Mouse (Mus musculus) inflammation-experienced regulatory T-cells (primary cell): ENCODE measurements around the gene Olfr344. TPM values are rescaled to one million over a fixed set of nuclear protein-coding genes. Genes with fewer than 3 reads are reported as not detected.

ENCODE experiments used
- polyA plus RNA-seq, 2 experiments: library from polyadenylated mRNA; unstranded; fragments of 100-300 nt; shearing (Covaris generic); gene quantifications; one replicate each; pipeline ENCODE4 v1.2.1; 2017

Gene Olfr344
- under 1 TPM; 0.07 to 0.27 TPM for polyA plus RNA-seq

GRCm38 (mm10) chr2:36566362-36566761, at the start of gene Olfr344:
Olfr344 (plus strand) TSS chr2:36566662.

GRCm38 (mm10) chr2:36524698-36525097, 41.8 kb upstream of the Olfr344 start, which contains the start of gene Olfr342:
Olfr342 (plus strand) TSS chr2:36524998.

Other genes with a start within 250 kb of the Olfr344 start
- gene Olfr338, start 193.1 kb upstream of the Olfr344 start, polyA plus RNA-seq = under 1 TPM; 0.17 to 0.27 TPM
- under 1 TPM in 1 of 2 experiments, not detected in 1; 0.56 TPM for gene Olfr339, start 147.7 kb upstream of the Olfr344 start, polyA plus RNA-seq
- under 1 TPM in 1 of 2 experiments, not detected in 1; 0.17 TPM for gene Olfr340, start 114.1 kb upstream of the Olfr344 start, polyA plus RNA-seq
- under 1 TPM; 0.13 to 0.41 TPM for gene Olfr341, start 84.2 kb upstream of the Olfr344 start, polyA plus RNA-seq
- gene Olfr342, start 41.7 kb upstream of the Olfr344 start, polyA plus RNA-seq = not detected
- 1 to 10 TPM in 1 of 2 experiments, not detected in 1; 1.7 TPM for gene Olfr345, start 73.4 kb downstream of the Olfr344 start, polyA plus RNA-seq
- gene Olfr346, start 119.1 kb downstream of the Olfr344 start, polyA plus RNA-seq = under 1 TPM; 0.20 TPM
- gene Olfr347, start 165.2 kb downstream of the Olfr344 start, polyA plus RNA-seq = not detected
- not detected for gene Olfr348, start 217.6 kb downstream of the Olfr344 start, polyA plus RNA-seq
- gene Olfr50, start 223.9 kb downstream of the Olfr344 start, polyA plus RNA-seq = under 1 TPM in 1 of 2 experiments, not detected in 1; 0.13 TPM